Mouse (Mus musculus): ENCODE measurements at regions not wholly inside any gene's neighbourhood (a gene's known extent, or its start where the extent isn't known, plus 50 kb on each side); places are given as distances from the start of the nearest gene placed in this dataset.
A peak's percentile ranks its signal among the peaks of the same experiment; 100 is the strongest.
"Not testable (repeated sequence)": the region's sequence is repeated elsewhere in the genome, so short reads cannot be mapped to it uniquely, and the experiment has no call there.

- H3K9ac ChIP-seq (replicated peaks) = no peak overlapping the region
Observed at GRCm38 (mm10) chr17:29435345-29436006, 55.1 kb upstream of the Pim1 start.

DNA sequence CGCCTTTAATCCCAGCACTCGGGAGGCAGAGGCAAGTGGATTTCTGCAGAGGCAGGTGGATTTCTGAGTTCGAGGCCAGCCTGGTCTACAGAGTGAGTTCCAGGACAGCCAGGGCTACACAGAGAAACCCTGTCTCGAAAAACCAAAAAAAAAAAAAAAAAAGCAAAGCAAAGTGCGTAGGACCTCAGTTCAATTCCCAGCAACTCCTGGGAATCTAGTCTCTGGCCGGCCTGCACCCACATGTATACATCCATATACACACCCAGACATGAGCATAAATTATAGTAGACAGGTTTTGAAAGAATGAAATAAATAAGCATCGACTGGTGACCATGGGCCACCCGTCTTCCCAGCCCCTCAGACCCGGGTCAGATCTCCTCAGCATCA lies 54.1 kb upstream of the Pim1 start:
- not testable (repeated sequence) for H3K36me3 ChIP-seq (replicated peaks; ENCODE audit: insufficient read depth, low read length); H3K27me3 ChIP-seq (ENCODE audit: insufficient read depth, low read length); ATAC-seq; H3K9me3 ChIP-seq (ENCODE audit: low read length); DNase-seq
- peak overlapping the region; percentile 71 for H3K4me2 ChIP-seq (ENCODE audit: low read depth, low read length)
- WGBS (ENCODE audit: insufficient replicate concordance) = 77% methylated on average over 8 of the region's 9 CpGs
- peak overlapping the region; percentile 90 for H3K27ac ChIP-seq (ENCODE audit: low read depth)
- H3K4me3 ChIP-seq (ENCODE audit: low read depth, low read length) = peak overlapping the region; percentile 58
- H3K4me1 ChIP-seq (ENCODE audit: insufficient read depth) = peaks cover 65% of the 10 kb centered on the region
- peak overlapping the region; percentile 74 for H3K9ac ChIP-seq (replicated peaks)

More at GRCm38 (mm10) chr17:29435345-29436006, 55.1 kb upstream of the Pim1 start:
- H3K36me3 ChIP-seq (replicated peaks; ENCODE audit: insufficient read depth, low read length) = no peaks in the 10 kb centered on the region
- WGBS (ENCODE audit: insufficient replicate concordance) = 86% methylated on average over 9 of the region's 9 CpGs
- no peaks in the 10 kb centered on the region for H3K27me3 ChIP-seq (ENCODE audit: insufficient read depth, low read length)
- no peak overlapping the region for H3K4me2 ChIP-seq (ENCODE audit: low read depth, low read length)
- H3K4me1 ChIP-seq (ENCODE audit: insufficient read depth) = peaks cover 59% of the 10 kb centered on the region
- no peak for DNase-seq
- no peak for ATAC-seq
- peak overlapping the region; percentile 17; the same call in 1 of the 2 replicates for H3K27ac ChIP-seq (ENCODE audit: low read depth)
- H3K4me3 ChIP-seq (ENCODE audit: low read depth, low read length) = no peak overlapping the region
- no peaks in the 10 kb centered on the region for H3K9me3 ChIP-seq (ENCODE audit: low read length)
- no peak for TF ChIP-seq CTCF (IDR thresholded peaks at IDR 0.05; ENCODE audit: low read depth)
- no peak for TF ChIP-seq EP300 (IDR thresholded peaks at IDR 0.05; ENCODE audit: low read depth)

GRCm38 (mm10) chr17:29436871-29437534 lies 53.5 kb upstream of the Pim1 start:
- H3K4me2 ChIP-seq (ENCODE audit: low read depth, low read length) = peak overlapping the region; percentile 71
- DNase-seq (peak; percentile 88), ATAC-seq (peak; percentile 79)
- H3K27ac ChIP-seq (ENCODE audit: low read depth) = peak overlapping the region; percentile 90
- TF ChIP-seq CTCF (IDR thresholded peaks at IDR 0.05; ENCODE audit: low read depth) (no peak), EP300 (IDR thresholded peaks at IDR 0.05; ENCODE audit: low read depth) (no peak)
- H3K9ac ChIP-seq (replicated peaks) = peak overlapping the region; percentile 74
- no peaks in the 10 kb centered on the region for H3K9me3 ChIP-seq (ENCODE audit: low read length)
- no peaks in the 10 kb centered on the region for H3K27me3 ChIP-seq (ENCODE audit: insufficient read depth, low read length)
- peak overlapping the region; percentile 58 for H3K4me3 ChIP-seq (ENCODE audit: low read depth, low read length)
- peaks cover 65% of the 10 kb centered on the region for H3K4me1 ChIP-seq (ENCODE audit: insufficient read depth)
- WGBS (ENCODE audit: insufficient replicate concordance) = 2% methylated on average over 34 of the region's 36 CpGs
- H3K36me3 ChIP-seq (replicated peaks; ENCODE audit: insufficient read depth, low read length) = no peaks in the 10 kb centered on the region

DNA sequence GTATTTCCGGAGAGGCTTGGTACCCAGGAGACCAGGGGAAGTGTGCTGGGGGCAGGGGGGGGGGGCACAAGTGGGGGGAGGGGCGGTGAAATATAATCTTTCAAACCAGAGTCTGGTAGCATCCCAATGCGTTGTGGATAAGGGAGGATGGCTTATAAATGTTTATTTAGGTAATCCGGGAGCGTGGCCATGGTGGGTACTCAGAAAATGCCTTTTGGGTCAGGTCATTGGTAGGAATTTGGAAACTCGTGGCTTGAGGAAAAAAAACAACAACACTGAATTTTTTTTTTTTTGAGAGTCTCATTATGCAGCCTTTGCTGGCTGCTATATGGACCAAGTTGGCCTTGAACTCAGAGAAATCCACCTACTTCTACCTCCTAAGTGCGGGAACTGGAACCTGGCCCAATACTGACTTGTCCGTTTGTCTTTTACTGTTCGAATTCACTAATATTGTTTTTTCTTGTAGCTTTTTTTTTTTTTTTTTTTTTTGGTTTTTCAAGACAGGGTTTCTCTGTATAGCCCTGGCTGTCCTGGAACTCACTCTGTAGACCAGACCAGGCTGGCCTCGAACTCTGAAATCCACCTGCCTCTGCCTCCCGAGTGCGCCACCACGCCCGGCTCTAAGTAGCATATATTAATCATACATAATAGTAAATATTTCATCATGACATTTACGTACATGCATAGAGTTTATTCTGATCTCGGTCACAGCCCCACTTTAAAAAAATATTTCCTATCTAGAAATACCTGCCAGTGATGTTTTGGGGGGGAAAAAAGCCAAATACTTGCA lies 52.8 kb upstream of the Pim1 start:
- H3K4me3 ChIP-seq (ENCODE audit: low read depth, low read length) = peak overlapping the region; percentile 58
- H3K4me2 ChIP-seq (ENCODE audit: low read depth, low read length) = peak overlapping the region; percentile 71
- peak overlapping the region; percentile 74 for H3K9ac ChIP-seq (replicated peaks)
- no peak for ATAC-seq
- peaks cover 65% of the 10 kb centered on the region for H3K4me1 ChIP-seq (ENCODE audit: insufficient read depth)
- no peaks in the 10 kb centered on the region for H3K9me3 ChIP-seq (ENCODE audit: low read length)
- no peaks in the 10 kb centered on the region for H3K36me3 ChIP-seq (replicated peaks; ENCODE audit: insufficient read depth, low read length)
- peak overlapping the region; percentile 90 for H3K27ac ChIP-seq (ENCODE audit: low read depth)
- no peaks in the 10 kb centered on the region for H3K27me3 ChIP-seq (ENCODE audit: insufficient read depth, low read length)
- 26% methylated on average over 16 of the region's 16 CpGs for WGBS (ENCODE audit: insufficient replicate concordance)
- no peak for DNase-seq
- TF ChIP-seq EP300 (IDR thresholded peaks at IDR 0.05; ENCODE audit: low read depth) = no peak

DNA sequence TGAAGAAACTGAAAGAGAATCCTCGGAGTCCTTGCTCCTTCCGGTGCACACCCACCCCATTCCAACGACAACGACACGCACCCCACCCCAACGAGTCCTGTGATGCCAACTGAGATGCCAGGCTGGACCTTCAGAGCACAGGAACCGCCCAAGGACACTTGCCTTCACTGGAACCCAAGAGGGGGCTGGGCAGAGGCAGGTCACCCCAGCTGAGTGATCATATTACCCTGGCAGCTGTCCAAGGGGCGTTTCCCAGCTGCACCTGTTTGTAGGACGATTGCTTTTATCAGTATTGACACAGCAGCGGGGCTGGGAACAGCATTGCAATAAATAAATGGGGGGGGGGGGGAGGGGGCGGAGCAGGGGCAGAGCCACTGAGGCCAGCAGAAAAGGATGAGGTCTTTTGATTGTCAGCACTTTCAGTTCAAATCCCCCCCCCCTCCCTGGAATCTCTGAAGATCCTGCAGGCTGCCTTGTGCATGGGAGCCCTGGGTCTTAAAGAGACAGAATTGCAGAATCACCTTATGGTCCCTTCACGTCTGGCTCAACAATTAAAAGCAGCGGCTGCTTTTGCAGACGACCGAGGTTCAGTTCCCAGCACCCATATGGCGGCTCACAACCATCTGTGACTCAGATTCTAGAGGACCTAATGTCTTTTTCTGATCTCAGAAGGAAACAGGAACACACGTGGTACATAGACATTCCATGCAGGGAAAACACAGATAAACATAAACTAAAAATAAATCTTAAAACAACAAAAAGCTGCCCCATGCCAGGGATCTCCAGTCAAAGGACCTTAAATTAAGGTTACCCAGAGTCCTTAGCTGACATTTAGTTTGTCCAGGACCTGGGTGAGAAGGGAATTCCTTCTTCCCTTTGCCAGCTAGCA lies 52.0 kb upstream of the Pim1 start:
- Histone ChIP-seq H3K36me3 (replicated peaks; ENCODE audit: insufficient read depth, low read length) (no peaks in the 10 kb centered on the region), H3K9me3 (ENCODE audit: low read length) (no peaks in the 10 kb centered on the region), H3K27me3 (ENCODE audit: insufficient read depth, low read length) (no peaks in the 10 kb centered on the region), H3K4me2 (ENCODE audit: low read depth, low read length) (peak overlapping the region; percentile 71), H3K27ac (ENCODE audit: low read depth) (peak overlapping the region; percentile 90), H3K4me3 (ENCODE audit: low read depth, low read length) (peak overlapping the region; percentile 58), H3K9ac (replicated peaks) (peak overlapping the region; percentile 74), H3K4me1 (ENCODE audit: insufficient read depth) (peaks cover 58% of the 10 kb centered on the region)
- WGBS (ENCODE audit: insufficient replicate concordance) = 23% methylated on average over 17 of the region's 17 CpGs
- peak; percentile 75 for ATAC-seq
- TF ChIP-seq CTCF (IDR thresholded peaks at IDR 0.05; ENCODE audit: low read depth) (no peak), EP300 (IDR thresholded peaks at IDR 0.05; ENCODE audit: low read depth) (peak; percentile 96)
- peak; percentile 95 for DNase-seq

Measured in liver, postnatal 0 days (tissue).